Mouse (Mus musculus): ENCODE data around the gene Dock6. TPM values are rescaled to one million over a fixed set of nuclear protein-coding genes. Genes with fewer than 3 reads are reported as not detected.
A peak's percentile ranks its signal among the peaks of the same experiment; 100 is the strongest.

The Dock6 gene
- polyA plus RNA-seq, 1 experiment from 2014 or later, result 24.7 TPM

GRCm38 (mm10) chr9:21841340-21841739, 11.1 kb downstream of the Dock6 start:
- Histone ChIP-seq H3K9me3 (ENCODE audit: control insufficient read depth, low read length) (no peaks in the 10 kb centered on the region), H3K36me3 (ENCODE audit: control insufficient read depth, insufficient read depth, low read length) (no peaks in the 10 kb centered on the region; the same call in 1 of the 2 replicates), H3K4me2 (ENCODE audit: low read depth) (no peak overlapping the region), H3K4me3 (ENCODE audit: low read depth, low read length) (no peak overlapping the region), H3K27ac (ENCODE audit: low read depth, low read length) (no peak overlapping the region), H3K4me1 (ENCODE audit: control insufficient read depth, insufficient read depth, low read length) (no peaks in the 10 kb centered on the region), H3K9ac (ENCODE audit: low read length) (no peak overlapping the region), H3K27me3 (ENCODE audit: control insufficient read depth, insufficient read depth, low read length) (no peaks in the 10 kb centered on the region)
- ATAC-seq (ENCODE audit: insufficient read depth, low FRiP score, low TSS enrichment), result no peak
- DNase-seq (ENCODE audit: low spot score), result no peak
- 95% methylated on average over 6 of the region's 6 CpGs for WGBS

- Histone ChIP-seq H3K27me3 (ENCODE audit: control insufficient read depth, insufficient read depth, low read length) (no peaks in the 10 kb centered on the region), H3K4me2 (ENCODE audit: low read depth) (no peak overlapping the region), H3K36me3 (ENCODE audit: control insufficient read depth, insufficient read depth, low read length) (no peaks in the 10 kb centered on the region; the same call in 1 of the 2 replicates), H3K9ac (ENCODE audit: low read length) (no peak overlapping the region), H3K9me3 (ENCODE audit: control insufficient read depth, low read length) (no peaks in the 10 kb centered on the region), H3K27ac (ENCODE audit: low read depth, low read length) (no peak overlapping the region), H3K4me3 (ENCODE audit: low read depth, low read length) (no peak overlapping the region), H3K4me1 (ENCODE audit: control insufficient read depth, insufficient read depth, low read length) (no peaks in the 10 kb centered on the region)
- 57% methylated on average over 8 of the region's 8 CpGs for WGBS
- no peak for ATAC-seq (ENCODE audit: insufficient read depth, low FRiP score, low TSS enrichment)
- DNase-seq (ENCODE audit: low spot score), result peak; percentile 44
Measured at GRCm38 (mm10) chr9:21840115-21840787, 12.2 kb downstream of the Dock6 start.

- no peaks in the 10 kb centered on the region for H3K9me3 ChIP-seq (ENCODE audit: control insufficient read depth, low read length)
- H3K4me1 ChIP-seq (ENCODE audit: control insufficient read depth, insufficient read depth, low read length), result no peaks in the 10 kb centered on the region
- H3K4me3 ChIP-seq (ENCODE audit: low read depth, low read length), result no peak overlapping the region
- no peak overlapping the region for H3K4me2 ChIP-seq (ENCODE audit: low read depth)
- H3K9ac ChIP-seq (ENCODE audit: low read length), result no peak overlapping the region
- ATAC-seq (ENCODE audit: insufficient read depth, low FRiP score, low TSS enrichment) (no peak), DNase-seq (ENCODE audit: low spot score) (no peak)
- no peaks in the 10 kb centered on the region; the same call in 1 of the 2 replicates for H3K36me3 ChIP-seq (ENCODE audit: control insufficient read depth, insufficient read depth, low read length)
- WGBS, result 94% methylated on average over 2 of the region's 2 CpGs
- no peaks in the 10 kb centered on the region for H3K27me3 ChIP-seq (ENCODE audit: control insufficient read depth, insufficient read depth, low read length)
- H3K27ac ChIP-seq (ENCODE audit: low read depth, low read length), result no peak overlapping the region
Measured at GRCm38 (mm10) chr9:21837690-21838089, 14.7 kb downstream of the Dock6 start.

- Histone ChIP-seq H3K4me1 (ENCODE audit: control insufficient read depth, insufficient read depth, low read length) (no peaks in the 10 kb centered on the region), H3K4me2 (ENCODE audit: low read depth) (no peak within 1 kb of the TSS), H3K9me3 (ENCODE audit: control insufficient read depth, low read length) (no peaks in the 10 kb centered on the region), H3K4me3 (ENCODE audit: low read depth, low read length) (no peak within 1 kb of the TSS), H3K36me3 (ENCODE audit: control insufficient read depth, insufficient read depth, low read length) (no peaks in the 10 kb centered on the region; the same call in 1 of the 2 replicates), H3K9ac (ENCODE audit: low read length) (no peak within 1 kb of the TSS), H3K27ac (ENCODE audit: low read depth, low read length) (no peak within 1 kb of the TSS), H3K27me3 (ENCODE audit: control insufficient read depth, insufficient read depth, low read length) (no peaks in the 10 kb centered on the region)
- 59% methylated on average over 15 of the region's 15 CpGs for WGBS
- ATAC-seq (ENCODE audit: insufficient read depth, low FRiP score, low TSS enrichment), result no peak
- DNase-seq (ENCODE audit: low spot score), result no peak
Measured at GRCm38 (mm10) chr9:21835258-21835912, 17.1 kb downstream of the Dock6 start, which contains the start of gene Angptl8. Gene Angptl8 (plus strand): TSS chr9:21835510.

GRCm38 (mm10) chr9:21831558-21832240, 20.7 kb downstream of the Dock6 start:
- H3K27ac ChIP-seq (ENCODE audit: low read depth, low read length), result no peak overlapping the region
- no peaks in the 10 kb centered on the region for H3K27me3 ChIP-seq (ENCODE audit: control insufficient read depth, insufficient read depth, low read length)
- no peak overlapping the region for H3K4me3 ChIP-seq (ENCODE audit: low read depth, low read length)
- no peak overlapping the region for H3K4me2 ChIP-seq (ENCODE audit: low read depth)
- no peaks in the 10 kb centered on the region for H3K4me1 ChIP-seq (ENCODE audit: control insufficient read depth, insufficient read depth, low read length)
- ATAC-seq (ENCODE audit: insufficient read depth, low FRiP score, low TSS enrichment) (no peak), DNase-seq (ENCODE audit: low spot score) (no peak)
- 88% methylated on average over 19 of the region's 20 CpGs for WGBS
- peaks cover 2% of the 10 kb centered on the region for H3K36me3 ChIP-seq (ENCODE audit: control insufficient read depth, insufficient read depth, low read length)
- no peaks in the 10 kb centered on the region for H3K9me3 ChIP-seq (ENCODE audit: control insufficient read depth, low read length)
- H3K9ac ChIP-seq (ENCODE audit: low read length), result no peak overlapping the region

GRCm38 (mm10) chr9:21830936-21831335, 21.5 kb downstream of the Dock6 start:
- Histone ChIP-seq H3K27me3 (ENCODE audit: control insufficient read depth, insufficient read depth, low read length) (no peaks in the 10 kb centered on the region), H3K4me1 (ENCODE audit: control insufficient read depth, insufficient read depth, low read length) (no peaks in the 10 kb centered on the region), H3K27ac (ENCODE audit: low read depth, low read length) (no peak overlapping the region), H3K36me3 (ENCODE audit: control insufficient read depth, insufficient read depth, low read length) (peaks cover 2% of the 10 kb centered on the region), H3K4me3 (ENCODE audit: low read depth, low read length) (no peak overlapping the region), H3K9me3 (ENCODE audit: control insufficient read depth, low read length) (no peaks in the 10 kb centered on the region), H3K4me2 (ENCODE audit: low read depth) (no peak overlapping the region), H3K9ac (ENCODE audit: low read length) (no peak overlapping the region)
- ATAC-seq (ENCODE audit: insufficient read depth, low FRiP score, low TSS enrichment) (no peak), DNase-seq (ENCODE audit: low spot score) (no peak)
- 88% methylated on average over 11 of the region's 11 CpGs for WGBS

GRCm38 (mm10) chr9:21830461-21830850, 22.0 kb downstream of the Dock6 start:
- ATAC-seq (ENCODE audit: insufficient read depth, low FRiP score, low TSS enrichment), result no peak

GRCm38 (mm10) chr9:21829834-21830460, 22.5 kb downstream of the Dock6 start:
- no peak overlapping the region for H3K27ac ChIP-seq (ENCODE audit: low read depth, low read length)
- ATAC-seq (ENCODE audit: insufficient read depth, low FRiP score, low TSS enrichment) (no peak), DNase-seq (ENCODE audit: low spot score) (no peak)
- H3K9me3 ChIP-seq (ENCODE audit: control insufficient read depth, low read length), result no peaks in the 10 kb centered on the region
- 92% methylated on average over 14 of the region's 14 CpGs for WGBS
- H3K4me3 ChIP-seq (ENCODE audit: low read depth, low read length), result no peak overlapping the region
- H3K4me1 ChIP-seq (ENCODE audit: control insufficient read depth, insufficient read depth, low read length), result no peaks in the 10 kb centered on the region
- peaks cover 2% of the 10 kb centered on the region for H3K36me3 ChIP-seq (ENCODE audit: control insufficient read depth, insufficient read depth, low read length)
- no peak overlapping the region for H3K9ac ChIP-seq (ENCODE audit: low read length)
- H3K27me3 ChIP-seq (ENCODE audit: control insufficient read depth, insufficient read depth, low read length), result no peaks in the 10 kb centered on the region
- no peak overlapping the region for H3K4me2 ChIP-seq (ENCODE audit: low read depth)

More at GRCm38 (mm10) chr9:21830461-21830850, 22.0 kb downstream of the Dock6 start:
- no peak overlapping the region for H3K9ac ChIP-seq (ENCODE audit: low read length)
- no peaks in the 10 kb centered on the region for H3K27me3 ChIP-seq (ENCODE audit: control insufficient read depth, insufficient read depth, low read length)
- peaks cover 2% of the 10 kb centered on the region for H3K36me3 ChIP-seq (ENCODE audit: control insufficient read depth, insufficient read depth, low read length)
- H3K27ac ChIP-seq (ENCODE audit: low read depth, low read length), result no peak overlapping the region
- H3K4me1 ChIP-seq (ENCODE audit: control insufficient read depth, insufficient read depth, low read length), result no peaks in the 10 kb centered on the region
- H3K4me3 ChIP-seq (ENCODE audit: low read depth, low read length), result no peak overlapping the region
- no peak overlapping the region for H3K4me2 ChIP-seq (ENCODE audit: low read depth)
- no peaks in the 10 kb centered on the region for H3K9me3 ChIP-seq (ENCODE audit: control insufficient read depth, low read length)
- WGBS, result 84% methylated on average over 5 of the region's 5 CpGs
- no peak for DNase-seq (ENCODE audit: low spot score)
